Mouse (Mus musculus) brain, embryonic 18.5 days (tissue): ENCODE measurements around the gene Arntl.
A peak's percentile ranks its signal among the peaks of the same experiment; 100 is the strongest.
"Not testable (repeated sequence)": the region's sequence is repeated elsewhere in the genome, so short reads cannot be mapped to it uniquely, and the experiment has no call there.

Experiments used
- DNase-seq: peaks from one replicate; pipeline ENCODE4 v3.0.0-alpha.2; 2012; ENCODE audit warnings: low read depth, low spot score

Gene Arntl

DNA sequence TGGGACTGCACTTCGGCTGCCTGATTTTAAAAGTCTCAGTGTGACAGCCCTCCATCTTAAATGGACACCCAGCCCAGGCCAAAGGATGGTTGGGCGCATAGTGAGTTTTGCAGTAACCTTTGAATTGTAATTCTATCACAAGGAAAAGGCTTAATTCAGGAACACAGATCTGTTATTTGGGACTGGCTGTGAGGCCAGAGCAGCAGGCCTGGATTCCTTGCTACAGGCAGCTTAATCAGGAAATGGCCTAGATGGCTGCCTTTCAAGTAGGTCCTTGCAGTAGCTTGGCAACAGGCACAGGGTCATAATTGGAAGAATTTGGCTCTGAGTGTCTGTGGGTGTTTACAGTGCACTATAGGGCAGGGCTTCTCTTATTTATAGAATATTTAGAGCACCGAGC lies 43.7 kb downstream of the Arntl start:
- peak; percentile 47 for DNase-seq

DNA sequence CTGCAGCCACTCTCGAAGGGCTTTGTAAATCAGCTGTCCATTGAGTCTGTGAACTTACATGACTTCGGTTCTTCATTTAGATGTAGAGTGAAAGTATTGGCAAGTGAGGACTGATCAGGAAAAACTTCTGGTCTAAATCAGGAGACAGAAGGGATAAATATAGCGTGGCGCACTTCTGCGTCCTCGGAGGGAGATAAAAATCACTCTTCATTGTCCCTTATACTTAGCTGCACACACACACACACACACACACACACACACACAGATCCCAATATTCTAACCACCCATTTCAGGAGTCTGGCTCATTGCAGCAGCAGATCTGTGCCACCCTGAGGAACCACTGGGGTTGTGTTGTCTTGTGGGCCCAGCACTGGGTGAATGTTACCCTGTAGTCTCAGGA lies 44.3 kb downstream of the Arntl start:
- no peak for DNase-seq

DNA sequence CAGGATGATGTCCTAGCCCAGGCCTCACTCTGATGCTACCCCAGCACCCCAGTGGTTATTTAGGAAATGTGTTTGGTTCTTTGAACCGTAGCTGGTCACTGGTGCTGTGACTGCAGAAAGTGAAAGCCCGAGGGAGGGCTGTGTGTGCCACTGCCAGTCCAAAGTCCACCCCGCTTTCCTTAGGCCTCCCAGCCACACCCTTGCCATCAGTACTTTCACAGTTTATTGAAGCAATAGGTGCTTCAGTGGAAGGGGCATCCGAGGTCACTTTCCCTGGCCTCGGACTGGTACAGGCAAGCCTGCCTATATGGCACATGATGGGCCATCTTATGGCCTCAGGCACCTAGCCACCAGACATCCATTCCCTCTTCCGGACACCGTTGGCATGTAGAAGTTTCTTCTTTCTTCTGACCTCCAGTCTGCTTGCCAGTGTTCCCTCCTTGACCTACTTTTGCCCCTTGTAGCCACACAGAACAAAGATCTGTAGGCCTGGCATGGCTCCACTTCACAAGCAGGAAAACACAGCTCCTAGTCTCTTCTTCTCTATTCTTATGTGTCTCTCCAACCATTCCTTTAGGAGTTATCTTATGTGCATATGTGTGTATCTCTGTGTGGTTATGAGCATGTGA lies 46.6 kb downstream of the Arntl start:
- no peak for DNase-seq

DNA sequence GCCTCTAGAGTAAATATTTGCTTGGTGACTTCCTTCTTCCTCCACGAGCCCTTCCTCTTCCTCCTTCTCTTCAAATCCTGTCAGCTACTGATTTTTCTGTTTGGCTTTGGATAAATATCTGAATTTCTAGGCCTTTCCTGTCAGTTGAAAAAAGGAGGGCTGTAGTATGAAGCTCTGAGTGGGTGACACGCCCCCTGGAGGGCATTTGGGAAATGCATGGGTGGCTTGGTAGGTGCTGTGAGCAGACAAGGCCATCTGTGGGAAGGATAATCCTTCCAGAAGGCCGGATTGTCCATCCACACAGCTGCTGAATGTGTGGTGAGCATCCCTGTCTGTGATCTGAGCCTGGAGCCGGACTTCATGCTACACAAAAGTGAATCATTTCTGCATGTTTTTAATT lies 48.8 kb downstream of the Arntl start:
- no peak for DNase-seq

DNA sequence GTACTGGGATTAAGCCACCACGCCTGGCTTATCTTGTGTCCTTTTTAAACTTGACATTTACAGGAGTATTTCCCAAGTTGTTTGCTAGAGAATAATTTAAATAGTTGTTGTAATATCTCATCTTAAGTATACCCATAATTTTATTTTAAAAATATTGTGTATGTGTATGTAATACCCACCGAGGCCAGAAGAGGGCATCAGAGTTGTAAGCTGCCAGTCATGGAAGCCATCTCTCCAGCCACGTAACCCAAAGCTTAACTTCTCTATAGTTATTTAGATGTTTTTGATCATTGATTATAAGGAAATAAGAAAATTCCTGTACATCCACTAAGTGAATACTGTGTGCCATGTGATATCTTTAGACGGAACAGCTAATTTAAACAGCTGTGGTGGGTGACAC lies 51.2 kb downstream of the Arntl start:
- DNase-seq, result no peak

DNA sequence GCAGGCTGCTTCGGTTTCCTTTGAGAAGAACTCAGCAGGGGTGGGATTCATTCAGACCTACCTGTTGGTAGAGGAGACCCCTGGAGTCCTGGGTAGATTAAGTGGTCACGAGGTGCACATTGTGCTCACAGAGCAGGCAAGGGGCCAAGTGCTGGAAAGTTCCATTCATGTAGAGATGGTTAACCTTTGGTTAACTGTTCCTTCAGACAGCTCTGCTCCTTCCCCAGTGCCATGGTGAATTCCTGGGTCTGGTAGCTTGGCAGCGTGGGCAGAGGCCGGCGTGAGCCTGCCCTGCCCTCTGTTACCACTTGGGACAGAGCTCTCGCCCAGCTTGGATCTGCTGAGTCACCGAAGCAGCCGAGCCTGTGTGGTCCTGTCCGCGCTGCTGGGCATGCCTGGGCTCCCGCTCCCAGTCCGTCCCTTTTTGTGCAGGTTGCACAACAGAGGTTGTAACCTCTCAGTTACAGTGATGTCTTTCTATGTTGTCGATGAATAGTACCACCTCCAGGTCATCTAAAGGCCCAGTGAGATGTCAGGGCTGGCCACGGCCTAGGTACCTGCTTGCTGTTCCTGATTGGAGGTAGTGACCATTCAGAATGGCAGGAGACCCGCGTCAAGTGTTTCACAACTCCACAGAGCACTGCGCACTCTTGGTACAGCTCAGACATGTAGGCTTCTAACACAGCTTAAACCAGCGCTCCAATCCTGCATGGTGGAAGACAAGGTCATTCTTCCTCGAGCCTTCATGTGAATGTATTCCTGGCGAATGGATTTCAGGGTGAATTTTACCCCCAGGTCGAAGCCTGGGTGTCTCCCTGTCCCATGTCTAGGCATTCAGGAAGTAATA lies 53.3 kb downstream of the Arntl start:
- no peak for DNase-seq

DNA sequence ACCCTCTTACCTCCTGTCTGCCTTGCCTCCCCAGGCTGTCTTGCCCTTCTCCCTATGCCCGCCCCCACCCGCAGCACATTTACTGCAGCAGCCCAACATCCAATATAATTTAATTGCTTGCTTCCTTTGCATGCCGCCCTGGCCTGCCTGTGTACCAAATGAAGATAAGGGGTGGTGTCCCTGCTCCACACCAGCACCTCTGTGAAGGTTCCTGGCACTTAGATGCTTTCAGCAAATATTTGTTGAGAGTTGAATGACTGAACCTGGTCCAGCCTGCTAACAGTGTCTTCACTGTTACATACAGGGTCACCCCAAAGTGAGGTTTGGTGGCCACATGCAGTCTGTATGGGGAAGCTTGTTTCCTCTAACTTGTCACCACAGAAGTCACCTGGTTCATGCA lies 54.4 kb downstream of the Arntl start:
- DNase-seq, result no peak

DNA sequence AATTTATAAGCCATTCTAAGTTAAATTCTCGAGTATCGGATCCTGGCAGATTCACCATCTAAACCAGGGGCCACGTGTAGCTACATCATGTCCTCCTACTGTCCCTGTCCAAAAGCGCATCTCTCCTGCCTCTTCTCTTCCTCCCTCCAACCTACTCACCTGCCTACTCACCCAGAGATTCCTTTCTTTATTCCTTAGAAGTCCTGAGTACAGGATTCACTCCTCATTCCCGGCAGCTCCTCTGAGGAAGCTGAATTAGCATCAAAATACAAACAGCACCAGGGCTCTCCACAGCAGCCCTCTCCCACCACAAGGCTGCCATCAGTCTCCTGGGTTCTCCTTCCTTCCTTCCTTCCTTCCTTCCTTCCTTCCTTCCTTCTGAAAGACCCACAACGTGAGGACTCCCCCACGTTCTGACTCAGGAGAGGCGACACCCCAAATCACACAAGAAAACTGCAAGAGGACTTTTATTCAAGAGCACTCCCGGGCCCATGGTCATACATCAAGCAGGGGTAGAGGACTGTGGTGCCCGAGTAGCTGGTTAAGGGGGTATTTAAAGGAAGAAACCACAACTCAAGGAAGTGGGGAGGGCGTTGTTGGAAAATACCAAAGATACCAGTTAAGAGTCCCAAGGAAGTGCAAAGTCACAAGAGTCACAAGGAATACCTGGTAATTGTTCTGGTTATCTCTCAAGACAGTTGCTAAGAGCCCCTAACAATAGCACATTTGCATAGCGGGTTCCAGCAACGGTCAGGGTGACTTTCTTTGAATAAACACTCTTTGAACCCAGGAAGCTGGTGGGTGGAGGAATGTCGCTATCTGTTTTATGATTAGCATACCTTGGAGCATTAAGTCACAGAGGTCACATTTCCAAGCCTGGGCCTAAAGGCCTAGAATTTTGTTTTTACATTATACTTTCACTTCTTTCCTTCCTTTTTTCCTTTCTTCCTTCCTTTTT lies 55.5 kb downstream of the Arntl start:
- not testable (repeated sequence) for DNase-seq

DNA sequence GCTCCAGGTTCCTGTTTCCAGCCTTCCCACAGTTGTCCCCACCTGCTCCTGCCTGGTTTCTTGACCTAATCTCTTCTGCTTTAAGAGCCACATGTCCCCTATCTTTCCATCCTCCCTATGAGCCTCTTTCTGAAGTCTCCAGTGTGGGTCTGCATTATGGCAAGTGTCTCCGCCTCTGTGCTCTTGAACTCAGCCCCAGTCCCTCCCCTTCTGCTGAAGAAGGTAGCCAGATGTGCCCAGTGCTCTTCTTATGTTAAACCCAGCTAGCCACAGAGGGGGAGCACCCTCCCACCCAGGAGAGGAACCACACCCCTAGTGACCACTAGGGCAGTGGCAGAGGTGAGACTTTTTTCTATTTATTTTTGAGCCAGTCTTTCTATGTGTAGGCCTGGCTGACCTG lies 56.7 kb downstream of the Arntl start:
- no peak for DNase-seq

DNA sequence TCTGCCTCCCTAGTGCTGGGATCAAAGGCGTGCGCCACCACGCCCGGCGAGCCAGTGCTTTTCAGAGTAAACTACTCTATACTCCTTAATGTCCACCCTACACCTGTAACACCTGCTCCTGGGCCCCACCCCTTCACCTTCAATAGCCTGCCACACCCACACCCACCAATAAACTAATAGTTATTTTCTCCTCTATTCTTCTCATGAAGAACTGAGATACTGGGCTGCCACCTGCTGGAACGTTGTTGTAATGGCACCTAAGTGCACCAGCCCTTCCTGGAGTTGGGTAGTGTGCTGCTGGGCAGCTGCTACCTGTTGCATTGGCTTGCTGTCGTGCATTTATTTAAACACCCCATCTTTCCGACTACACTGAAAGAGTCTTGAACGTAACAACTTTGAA lies 61.0 kb downstream of the Arntl start:
- no peak for DNase-seq

DNA sequence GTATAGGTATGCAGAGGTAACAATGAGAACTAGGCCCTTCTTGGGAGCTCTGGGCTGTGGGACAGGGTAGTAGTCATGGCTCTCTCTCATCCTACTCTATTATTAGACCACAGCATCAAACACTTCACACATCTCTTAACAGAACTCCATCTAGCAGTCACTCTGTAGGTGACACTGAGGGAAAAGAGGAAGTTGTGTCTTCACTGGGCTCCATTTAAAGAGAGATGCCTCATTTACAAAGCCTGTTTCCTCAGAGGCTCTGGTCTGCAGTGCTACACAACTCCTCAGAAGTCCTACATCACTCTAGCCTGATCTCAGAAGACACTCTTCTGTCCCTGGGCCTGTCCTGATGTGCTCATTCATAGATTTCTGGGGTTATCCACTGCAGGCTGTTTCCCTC lies 61.8 kb downstream of the Arntl start:
- DNase-seq, result no peak

DNA sequence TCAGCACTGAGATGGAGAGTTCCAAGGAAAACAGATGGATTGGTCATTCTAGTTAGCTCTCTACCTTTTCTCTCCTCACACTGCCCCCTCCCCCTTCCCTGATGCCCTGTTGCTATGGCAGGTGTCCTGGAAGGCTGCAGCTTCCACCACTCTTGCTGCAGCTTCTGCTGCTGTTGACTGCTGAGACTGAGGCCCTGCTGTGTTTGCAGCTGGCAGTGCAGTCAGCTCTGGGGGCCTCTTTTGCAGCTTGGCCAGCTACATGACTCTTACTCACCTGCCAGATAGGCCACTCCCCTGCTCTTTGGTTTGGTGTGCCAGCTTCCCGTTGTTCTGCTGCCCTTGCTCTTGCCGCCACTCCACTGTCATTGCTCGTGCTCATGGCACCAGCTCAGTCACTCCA lies 62.7 kb downstream of the Arntl start:
- DNase-seq, result no peak

DNA sequence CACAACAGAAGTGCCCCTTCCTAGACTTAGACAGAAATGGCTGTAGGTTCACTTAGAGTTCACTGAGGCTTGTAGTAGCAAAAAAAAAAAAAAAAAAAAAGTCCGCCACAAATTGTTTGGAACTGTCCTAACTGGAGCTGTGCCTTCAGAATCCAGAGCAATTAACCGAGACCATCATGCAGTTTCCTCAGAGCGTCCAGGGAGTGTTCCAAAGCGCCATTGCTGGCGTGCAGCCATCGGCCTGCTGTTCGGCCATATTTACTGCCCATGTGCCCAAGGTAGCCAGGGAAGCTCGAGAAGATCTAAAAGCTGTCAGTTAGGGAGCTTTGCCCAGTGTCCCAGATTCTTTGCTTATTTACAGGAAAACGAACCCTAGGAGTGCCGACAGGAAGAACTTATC lies 63.3 kb downstream of the Arntl start:
- DNase-seq, result no peak

DNA sequence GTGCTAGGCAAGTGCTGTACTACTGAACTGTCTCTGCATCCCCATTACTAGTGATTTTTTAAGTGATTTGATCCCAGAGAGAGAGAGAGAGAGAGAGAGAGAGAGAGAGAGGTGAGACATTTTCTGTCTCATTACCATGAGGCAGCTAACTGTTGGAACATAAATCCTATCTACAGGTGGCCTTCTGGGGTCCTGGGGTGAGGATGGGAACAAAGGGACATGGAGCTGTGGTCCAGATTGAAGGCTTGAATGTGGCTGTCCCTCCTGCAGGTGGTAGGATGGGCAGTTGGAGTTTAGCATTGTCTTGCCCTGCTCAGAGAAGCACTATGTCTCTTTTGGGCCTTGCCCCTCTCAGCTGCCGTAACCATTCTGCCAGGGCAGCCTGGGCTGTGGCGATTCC lies 63.7 kb downstream of the Arntl start:
- no peak for DNase-seq

DNA sequence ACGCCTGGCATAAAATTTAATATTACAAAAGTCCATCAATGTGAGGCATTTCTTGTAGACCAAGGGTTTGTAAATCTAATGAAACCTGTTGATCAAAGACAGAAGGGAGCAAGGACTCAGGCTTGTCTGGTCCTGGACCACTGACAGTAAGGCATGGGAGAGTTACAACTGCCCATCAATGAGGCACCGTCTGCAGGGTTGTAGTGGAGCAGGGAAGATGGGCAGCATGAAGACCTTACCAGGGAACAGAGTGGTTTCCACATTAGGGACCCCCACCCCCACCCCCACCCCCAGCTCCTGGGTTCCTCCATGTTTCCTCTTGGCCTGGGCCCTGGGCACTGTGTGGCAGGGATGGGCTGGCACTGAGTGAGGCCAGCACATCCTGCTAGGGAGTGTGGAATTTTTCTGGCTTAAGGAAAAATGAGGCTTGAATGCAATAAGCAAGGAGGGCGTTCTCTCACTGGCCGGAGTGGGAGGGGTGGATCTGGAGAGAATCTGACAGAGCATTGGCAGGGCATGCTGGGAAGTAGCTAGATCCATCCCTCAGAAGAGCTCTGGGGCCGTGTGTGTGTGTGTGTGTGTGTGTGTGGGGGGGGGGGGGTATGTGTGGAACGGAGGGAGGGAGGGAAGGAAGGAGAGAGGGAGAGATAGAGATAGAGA lies 65.2 kb downstream of the Arntl start:
- no peak for DNase-seq

DNA sequence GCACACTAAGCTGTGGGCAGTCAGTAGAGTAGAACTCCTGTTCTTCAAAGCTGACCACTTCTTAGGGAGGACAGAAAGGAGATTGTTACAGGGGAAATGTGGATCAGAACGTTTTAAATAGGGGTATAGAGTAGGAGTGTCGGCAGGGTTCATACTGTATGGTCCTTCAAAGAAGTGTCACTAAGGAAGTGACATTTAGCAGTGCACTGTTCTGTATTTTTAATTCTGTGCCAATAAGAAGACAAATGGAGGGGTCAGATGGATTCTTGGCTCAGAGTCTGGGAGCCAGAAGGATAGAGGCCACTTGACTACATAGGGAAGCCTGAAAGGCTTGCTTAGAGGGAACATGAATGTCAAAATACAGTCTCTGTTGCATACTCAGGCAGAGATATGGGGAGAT lies 70.0 kb downstream of the Arntl start:
- no peak for DNase-seq

DNA sequence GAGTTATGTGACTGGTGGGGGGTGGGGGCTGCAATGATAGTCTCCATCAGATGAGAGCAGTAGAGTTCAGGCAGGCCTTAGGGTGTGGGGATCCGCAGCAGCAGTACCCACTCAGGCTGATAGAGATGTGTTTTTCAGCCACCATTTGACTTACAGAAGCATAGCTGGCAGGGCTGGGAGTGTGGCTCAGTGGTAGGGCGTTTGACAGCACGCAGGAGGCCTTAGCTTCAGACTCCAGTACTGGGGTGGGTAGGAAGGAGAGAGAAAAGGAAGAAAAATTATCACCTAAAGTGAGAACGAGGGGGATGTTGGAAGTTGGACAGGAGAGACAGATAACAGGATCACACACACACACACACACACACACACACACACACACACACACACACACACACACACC lies 71.2 kb downstream of the Arntl start:
- DNase-seq, result no peak

DNA sequence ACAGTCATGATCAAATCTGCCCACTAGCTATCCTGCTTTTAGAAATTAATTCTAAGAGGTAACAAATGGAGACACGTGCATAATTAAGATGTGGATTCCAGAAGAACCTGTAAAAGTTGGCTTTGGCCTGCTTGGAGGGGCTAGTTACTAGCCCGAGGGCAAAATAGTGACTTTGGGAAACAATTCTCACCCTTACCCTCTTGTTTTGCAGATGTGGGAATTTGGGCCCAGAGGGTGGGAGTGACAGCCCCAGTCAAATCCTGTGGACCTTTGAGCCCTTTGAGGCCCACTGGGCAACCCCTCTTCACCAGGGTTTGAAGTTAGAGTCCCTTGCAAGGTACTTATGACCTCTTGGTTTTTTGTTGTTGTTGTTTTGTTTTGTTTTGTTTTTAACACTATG lies 72.0 kb downstream of the Arntl start:
- DNase-seq, result no peak

DNA sequence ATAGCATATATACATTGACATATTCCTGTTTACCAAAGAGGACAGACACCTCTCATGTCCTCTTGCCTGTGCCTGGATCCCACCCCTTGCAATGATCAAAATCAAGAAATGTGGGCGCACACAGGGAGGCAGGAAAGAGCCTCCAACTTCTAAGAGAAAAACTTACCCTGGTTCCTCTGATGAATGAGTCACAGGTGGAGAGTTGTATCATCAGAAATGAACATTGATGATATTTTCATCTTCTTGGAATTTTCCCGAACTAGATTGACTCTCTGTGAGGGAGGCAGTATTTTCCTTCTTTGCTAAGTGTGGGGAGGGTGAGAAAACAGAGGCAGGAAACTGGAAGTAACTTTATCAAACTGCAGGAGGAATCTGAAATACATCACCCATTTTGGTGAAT lies 78.1 kb downstream of the Arntl start:
- DNase-seq, result no peak

DNA sequence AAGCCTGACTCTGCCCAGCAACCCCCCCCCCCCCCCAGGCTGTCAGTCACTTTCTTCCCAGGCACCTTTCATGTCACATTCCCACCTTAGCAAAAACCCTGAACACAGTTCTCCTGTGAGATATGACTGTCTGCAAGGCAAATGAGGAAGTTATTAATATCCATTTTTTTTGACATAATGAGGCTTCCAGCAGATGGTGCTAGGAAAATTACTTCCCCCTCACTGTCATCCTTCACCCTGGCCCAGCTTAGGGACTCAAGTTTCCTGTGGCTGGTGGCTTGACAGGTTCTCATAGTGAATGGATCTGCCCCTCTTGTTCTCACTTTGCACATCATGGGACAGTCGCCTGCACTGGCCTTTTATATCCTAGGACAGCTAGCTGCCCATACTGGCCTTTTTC lies 81.9 kb downstream of the Arntl start:
- no peak for DNase-seq

DNA sequence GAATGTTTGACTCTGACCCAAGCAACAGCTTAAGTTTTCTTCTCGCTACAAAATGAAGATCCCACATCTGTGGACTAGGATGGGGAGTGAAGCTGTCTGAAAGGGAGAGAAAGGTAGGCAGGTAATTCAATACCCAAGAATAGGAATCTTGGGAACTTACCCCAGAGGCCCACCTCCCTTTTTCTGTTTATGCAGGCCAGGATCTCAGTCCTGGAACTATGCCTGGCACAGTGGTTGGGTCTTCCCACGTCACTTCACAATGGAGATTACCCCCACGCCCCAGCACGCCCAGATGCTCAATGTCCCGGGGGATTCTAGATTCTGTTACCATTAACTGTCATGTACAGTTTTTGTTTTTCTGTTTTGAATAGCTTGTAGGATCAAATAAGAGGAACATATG lies 84.5 kb downstream of the Arntl start:
- no peak for DNase-seq

DNA sequence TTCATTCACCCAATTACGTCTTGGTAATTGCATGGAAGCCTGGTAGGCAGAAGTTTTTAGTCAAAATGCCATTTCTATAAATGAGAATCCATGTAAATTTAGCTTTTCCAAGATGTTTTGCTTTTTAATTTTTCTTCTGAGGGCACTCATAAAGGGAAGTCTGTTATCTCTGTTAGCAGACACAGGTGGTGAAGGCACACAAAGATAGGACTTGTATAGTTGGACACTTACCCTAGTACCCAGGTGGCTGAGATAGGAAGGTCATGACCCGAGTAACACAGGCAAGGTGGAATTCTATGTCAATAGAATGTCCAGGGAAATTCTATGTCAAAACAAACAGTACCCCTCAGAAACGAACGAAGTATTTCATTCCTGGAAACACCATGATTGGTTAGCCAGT lies 84.9 kb downstream of the Arntl start:
- no peak for DNase-seq
